Mouse (Mus musculus) adrenal gland, postnatal 14 days (tissue): ENCODE data around the gene Fcho2. TPM values are rescaled to one million over a fixed set of nuclear protein-coding genes. Genes with fewer than 3 reads are reported as not detected.
"Not testable (repeated sequence)": the region's sequence is repeated elsewhere in the genome, so short reads cannot be mapped to it uniquely, and the experiment has no call there.

Experiments
- DNase-seq: peaks from one replicate; pipeline ENCODE4 v3.0.0; 2021; ENCODE audit warnings: mixed read lengths
- long read RNA-seq, 2 experiments: library from polyadenylated mRNA; stranded (forward); transcript quantifications; one replicate each; pipeline ENCODE4 v2.0.0; 2021
- total RNA-seq: library from RNA; stranded (reverse); gene quantifications from 2 replicates; pipeline ENCODE4 v1.2.3, GENCODE M21; 2021

Gene Fcho2
- 47.5 and 55.1 TPM in 2 replicates for total RNA-seq
- long read RNA-seq, experiment 1, partial matches to known transcripts = 2 of 5 reads
- long read RNA-seq, experiment 1, other reads (novel, unspliced or antisense) = 3 of 5 reads
- long read RNA-seq, experiment 2, partial matches to known transcripts = 1 of 2 reads
- long read RNA-seq, experiment 2, other reads (novel, unspliced or antisense) = 1 of 2 reads

DNA sequence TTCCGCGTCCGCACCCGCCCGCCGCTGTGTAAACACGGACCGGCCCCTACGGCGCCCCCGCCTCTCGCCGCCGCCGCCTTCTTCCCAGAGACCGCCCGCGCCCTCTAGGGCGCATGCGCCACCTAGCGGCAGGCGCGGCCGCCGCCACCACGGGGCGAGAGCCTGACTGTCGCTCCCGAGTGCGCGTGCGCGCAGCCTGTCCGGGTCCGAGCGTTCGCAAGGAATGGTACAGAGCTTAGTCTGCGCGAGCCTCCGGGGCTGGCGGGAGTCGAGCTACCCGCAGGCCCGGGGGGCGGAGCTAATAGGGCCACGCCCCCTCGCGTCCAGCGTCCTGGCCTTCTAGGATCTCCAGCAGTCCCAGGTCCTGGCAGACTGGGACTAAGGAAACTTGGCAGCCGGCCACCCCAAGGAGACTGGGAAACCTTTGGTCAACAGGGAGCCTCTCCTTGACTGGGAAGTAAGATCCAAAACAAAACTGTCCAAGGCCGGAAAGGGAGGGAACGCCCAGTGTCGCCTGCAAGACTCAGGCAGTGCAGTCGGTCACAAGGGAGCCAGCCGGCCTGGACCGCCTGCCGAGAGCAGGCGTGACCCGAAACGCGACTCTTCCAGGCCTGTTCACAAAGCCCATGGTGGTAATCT lies at the start of gene Fcho2:
Gene Fcho2 (minus strand): TSS at position 303 of the 639 bp plus-strand sequence.
- peak; percentile 99 for DNase-seq

- no peak for DNase-seq
These were observed 40.0 kb upstream of the Fcho2 start for GRCm38 (mm10) chr13:98855291-98855690.

DNA sequence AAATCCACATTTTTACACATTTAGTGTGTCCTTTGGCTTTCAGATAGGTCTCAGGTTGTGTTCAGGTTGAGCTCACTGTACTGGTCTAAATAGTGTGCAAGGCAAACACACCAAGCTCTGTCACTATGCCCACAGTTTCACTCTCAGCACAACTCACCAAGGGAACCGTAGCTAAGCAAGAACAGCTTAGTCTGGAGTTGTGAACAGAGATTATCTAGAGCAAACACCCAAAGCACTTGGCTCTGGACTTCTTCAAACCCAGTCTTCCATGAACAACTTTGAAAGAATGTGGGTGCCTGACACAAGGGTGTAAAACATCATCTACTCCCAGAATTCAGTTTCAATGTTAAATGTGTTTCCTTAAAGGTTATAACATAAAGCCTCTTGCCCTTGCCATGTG lies 30.5 kb upstream of the Fcho2 start:
- DNase-seq = no peak

DNA sequence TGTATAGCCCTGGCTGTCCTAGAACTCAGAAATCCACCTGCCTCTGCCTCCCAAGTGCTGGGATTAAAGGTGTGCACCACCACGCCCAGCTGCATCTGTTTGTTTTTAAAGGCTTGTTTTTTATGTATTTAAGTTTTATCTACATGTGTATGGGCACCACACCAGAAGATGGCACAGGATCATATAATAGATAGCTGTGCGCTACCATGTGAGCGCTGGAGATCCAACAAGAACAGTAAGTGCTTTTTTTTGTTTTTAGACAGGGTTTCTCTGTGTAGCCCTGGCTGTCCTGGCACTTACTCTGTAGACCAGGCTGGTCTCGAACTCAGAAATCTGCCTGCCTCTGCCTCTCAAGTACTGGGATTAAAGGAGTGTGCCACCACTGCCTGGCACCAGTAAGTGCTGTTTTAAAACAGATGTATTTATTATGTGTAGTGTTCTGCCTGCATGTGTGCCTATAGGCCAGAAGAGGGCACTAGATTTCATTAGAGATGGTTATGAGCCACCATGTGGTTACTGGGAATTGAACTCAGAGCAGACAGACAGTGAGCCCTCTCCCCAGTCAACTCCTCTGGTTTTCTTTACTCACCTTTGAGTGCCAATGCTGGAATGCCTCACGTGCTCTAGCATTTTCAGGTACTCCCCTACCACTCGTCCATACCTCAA lies 21.3 kb upstream of the Fcho2 start:
- DNase-seq = no peak

- DNase-seq = no peak
These were observed 20.5 kb upstream of the Fcho2 start for GRCm38 (mm10) chr13:98835740-98836139.

DNA sequence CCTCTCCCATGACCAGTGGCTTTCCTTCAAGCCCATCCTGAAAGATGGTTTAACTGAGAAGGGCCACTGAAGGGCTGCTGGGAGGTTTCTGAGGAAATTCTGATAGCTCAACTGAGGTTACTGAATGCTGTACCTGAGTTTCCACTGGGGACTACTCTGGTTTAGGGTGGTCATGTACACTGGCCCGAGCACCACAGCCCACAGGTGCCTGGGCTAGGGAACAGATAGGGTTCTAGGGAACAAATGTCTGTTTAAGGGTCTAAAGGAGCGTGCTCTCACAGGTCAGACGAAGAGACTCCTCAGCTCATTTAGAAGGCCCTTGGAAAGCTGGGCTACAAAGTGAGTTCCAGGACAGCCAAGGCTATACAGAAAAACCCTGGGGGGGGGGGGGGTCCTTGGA lies 19.5 kb upstream of the Fcho2 start:
- no peak for DNase-seq

- no peak for DNase-seq
These were observed 18.9 kb upstream of the Fcho2 start for GRCm38 (mm10) chr13:98834199-98834598.

GRCm38 (mm10) chr13:98832451-98833450 lies 17.5 kb upstream of the Fcho2 start:
- DNase-seq = no peak

GRCm38 (mm10) chr13:98829026-98829425 lies 13.8 kb upstream of the Fcho2 start:
- DNase-seq = not testable (repeated sequence)

DNA sequence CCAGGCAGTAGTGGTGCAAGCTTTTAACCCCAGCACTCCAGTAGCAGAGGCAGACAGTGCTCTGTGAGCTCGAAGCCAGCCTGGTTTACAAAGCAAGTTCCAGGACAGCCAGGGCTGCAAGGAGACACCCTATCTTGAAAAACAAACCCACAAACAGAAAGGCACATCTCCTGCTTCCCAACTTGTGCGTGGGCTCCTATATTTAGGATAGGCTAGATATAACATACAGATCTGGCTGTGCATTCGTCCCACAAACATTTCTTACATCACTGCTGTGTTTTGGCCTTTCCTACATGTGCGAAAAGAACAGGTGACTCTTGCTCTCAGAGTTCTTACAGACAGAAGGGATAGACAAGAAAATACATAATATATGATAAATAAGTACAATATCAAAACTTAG lies 10.3 kb upstream of the Fcho2 start:
- DNase-seq = no peak

DNA sequence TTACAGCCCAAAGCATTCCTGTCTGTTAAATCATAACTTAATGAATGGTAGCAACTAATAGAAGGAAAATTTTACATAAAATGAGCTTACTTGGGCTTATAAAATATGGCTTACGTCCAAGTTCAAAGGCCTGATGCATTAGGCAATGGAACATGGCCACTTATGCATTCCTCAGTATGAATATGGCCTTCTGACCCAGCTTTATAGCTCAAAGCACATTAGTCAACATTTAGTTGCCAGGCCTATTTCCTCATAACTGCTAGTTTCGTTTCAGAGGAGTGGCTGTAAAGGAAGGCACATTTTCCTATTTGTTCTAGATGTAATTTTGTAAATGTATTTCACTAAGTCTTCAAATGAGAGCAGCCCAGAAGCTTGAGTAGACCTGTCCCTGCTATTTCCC lies 3.8 kb upstream of the Fcho2 start:
- DNase-seq = no peak

GRCm38 (mm10) chr13:98818205-98818604 lies 3.0 kb upstream of the Fcho2 start:
- DNase-seq = peak; percentile 49

- no peak for DNase-seq
These were observed 2.5 kb upstream of the Fcho2 start for GRCm38 (mm10) chr13:98817766-98818165.

- not testable (repeated sequence) for DNase-seq
These were observed 1.9 kb upstream of the Fcho2 start for GRCm38 (mm10) chr13:98816981-98817660.

DNA sequence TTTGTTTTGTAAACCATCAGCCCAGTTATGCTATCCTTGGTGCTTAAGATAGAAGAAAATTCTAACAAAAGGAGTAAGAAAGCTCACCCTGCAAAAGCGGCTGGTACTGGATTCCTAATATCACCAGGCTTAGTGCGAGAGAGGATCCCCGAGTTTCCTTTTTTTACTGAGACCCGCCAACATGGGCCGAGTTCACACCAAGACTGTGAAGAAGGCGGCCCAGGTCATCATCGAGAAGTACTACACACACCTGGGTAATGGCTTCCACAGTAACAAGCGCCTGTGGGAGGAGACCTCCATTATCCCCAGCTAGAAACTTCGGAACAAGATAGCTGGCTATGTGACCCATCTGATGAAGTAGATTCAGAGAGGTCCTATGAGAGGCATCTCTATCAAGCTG lies 1.3 kb upstream of the Fcho2 start:
- DNase-seq = no peak

DNA sequence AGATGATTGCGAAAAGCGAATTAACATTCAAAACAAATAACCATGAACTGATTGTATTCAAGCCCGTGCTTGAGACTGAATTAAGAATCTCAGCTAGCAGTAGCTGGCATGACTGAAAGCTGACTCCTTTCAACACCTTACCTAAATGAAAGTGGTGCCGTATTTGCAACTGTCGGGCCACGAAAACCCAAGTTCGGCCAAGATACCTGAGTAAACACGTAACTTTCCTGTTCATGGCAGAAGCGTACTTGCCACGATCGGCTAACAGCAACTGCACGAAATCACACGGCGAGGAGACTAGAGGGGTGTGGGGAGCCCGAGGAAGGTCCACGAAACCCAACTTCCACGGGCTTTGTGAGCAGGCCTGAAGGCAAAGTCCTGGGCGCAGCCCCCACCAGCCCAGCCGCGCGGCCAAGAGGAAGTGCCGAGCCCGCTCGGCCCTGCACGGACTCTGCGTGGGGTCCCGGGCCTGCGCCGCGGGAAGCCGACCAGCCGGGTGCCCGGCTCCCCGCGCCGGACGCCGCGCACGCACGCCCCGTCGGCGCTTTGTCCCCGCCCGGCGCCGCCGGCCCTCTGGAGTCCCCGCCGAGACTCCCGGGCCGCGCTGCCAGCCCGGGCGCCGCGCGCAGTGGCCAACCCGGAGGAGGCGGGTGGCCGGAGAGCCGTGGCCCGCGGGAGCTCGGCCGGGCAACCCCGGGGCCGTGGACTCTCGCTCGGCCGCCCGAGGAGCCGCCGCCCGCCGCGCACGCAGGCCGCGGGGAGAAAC lies 791 bp downstream of the Fcho2 start:
- DNase-seq = peak; percentile 81

DNA sequence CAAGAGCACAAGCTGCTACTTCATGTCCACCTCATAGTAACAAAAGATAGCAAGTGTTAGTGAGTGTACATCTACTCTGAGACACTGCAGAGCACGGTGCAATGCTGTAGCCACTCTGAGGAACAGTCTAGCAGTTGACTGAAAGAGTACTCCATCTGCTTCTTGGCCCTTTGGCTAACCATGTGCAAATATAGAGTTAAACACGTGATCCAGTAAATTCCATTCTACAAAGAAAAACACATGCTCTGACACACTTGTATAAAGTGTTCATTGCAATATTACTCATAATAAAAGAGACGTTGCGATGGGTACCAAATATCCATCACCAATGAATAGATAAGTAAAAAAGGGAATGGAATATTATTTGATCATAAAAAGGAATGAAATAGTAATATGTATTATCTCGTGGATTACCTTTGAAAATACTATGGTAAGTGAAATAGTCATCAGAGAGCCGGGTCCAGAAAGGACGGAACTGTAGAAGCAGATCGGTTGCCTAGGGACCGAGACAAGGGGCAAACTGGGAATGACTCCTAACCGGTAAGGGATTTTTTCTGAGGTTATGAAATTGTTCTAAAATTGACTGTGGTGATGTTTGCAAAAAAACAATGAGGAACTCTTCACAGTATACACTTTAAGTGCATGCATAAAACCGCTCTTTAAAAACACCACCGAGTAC lies 1.5 kb downstream of the Fcho2 start:
- DNase-seq = no peak

GRCm38 (mm10) chr13:98813167-98813566 lies 2.1 kb downstream of the Fcho2 start:
- DNase-seq = no peak

DNA sequence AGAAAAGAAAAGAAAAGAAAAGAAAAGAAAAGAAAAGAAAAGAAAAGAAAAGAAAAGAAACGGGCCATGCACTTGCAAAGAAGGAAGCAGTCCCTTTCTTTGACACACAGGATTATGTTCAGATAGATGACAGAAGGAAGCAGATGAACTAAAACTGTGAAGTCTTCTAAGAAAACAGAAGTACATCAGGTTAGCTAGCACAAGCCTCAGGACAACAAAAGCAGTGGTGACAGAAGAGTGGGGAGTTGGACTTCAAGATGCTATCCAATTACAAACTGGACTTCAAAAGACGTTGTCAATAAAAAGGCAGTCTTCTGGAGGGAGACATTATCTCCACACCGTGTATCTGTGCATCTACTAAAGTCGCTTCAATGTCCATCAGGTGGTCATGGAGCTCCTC lies 3.0 kb downstream of the Fcho2 start:
- no peak for DNase-seq

- no peak for DNase-seq
These were observed 5.1 kb downstream of the Fcho2 start for GRCm38 (mm10) chr13:98810143-98810542.
